Mouse (Mus musculus): ENCODE results near the gene Tmem104.

GRCm38 (mm10) chr11:115283891-115284620 is 96.8 kb downstream of the Tmem104 start:
- no peak for TF ChIP-seq CTCF (IDR thresholded peaks at IDR 0.05; ENCODE audit: insufficient read depth, low read depth, low read length)
- no peak for TF ChIP-seq POLR2A (IDR thresholded peaks at IDR 0.05; ENCODE audit: insufficient read depth, low read depth, low read length)
